Mouse (Mus musculus): ENCODE measurements around the gene Hoxc11. TPM values are rescaled to one million over a fixed set of nuclear protein-coding genes. Genes with fewer than 3 reads are reported as not detected.
A peak's percentile ranks its signal among the peaks of the same experiment; 100 is the strongest.

The Hoxc11 gene
- total RNA-seq (2021), result 1 to 10 TPM; 6.7 to 8.3 TPM
- long read RNA-seq, experiment 1, partial matches to known transcripts, result 0 of 1 reads
- long read RNA-seq, experiment 1, other reads (novel, unspliced or antisense), result 1 of 1 reads
- long read RNA-seq, experiment 2, partial matches to known transcripts, result 0 of 2 reads
- long read RNA-seq, experiment 2, other reads (novel, unspliced or antisense), result 2 of 2 reads

- peak; percentile 40 for DNase-seq (ENCODE audit: low spot score)
Observed at GRCm38 (mm10) chr15:102954192-102955006, at the start of gene Hoxc11. Hoxc11 (plus strand) TSS chr15:102954427.

GRCm38 (mm10) chr15:102904946-102905345, 49.3 kb upstream of the Hoxc11 start:
- no peak for DNase-seq (ENCODE audit: low spot score)

GRCm38 (mm10) chr15:102909536-102909935, 44.7 kb upstream of the Hoxc11 start:
- DNase-seq (ENCODE audit: low spot score), result no peak

GRCm38 (mm10) chr15:102910038-102910437, 44.2 kb upstream of the Hoxc11 start:
- DNase-seq (ENCODE audit: low spot score), result no peak

GRCm38 (mm10) chr15:102910496-102911095, 43.6 kb upstream of the Hoxc11 start:
- DNase-seq (ENCODE audit: low spot score), result no peak

GRCm38 (mm10) chr15:102913038-102913585, 41.1 kb upstream of the Hoxc11 start:
- DNase-seq (ENCODE audit: low spot score), result no peak

GRCm38 (mm10) chr15:102917972-102918572, 36.2 kb upstream of the Hoxc11 start:
- no peak for DNase-seq (ENCODE audit: low spot score)

GRCm38 (mm10) chr15:102918611-102919265, 35.5 kb upstream of the Hoxc11 start:
- no peak for DNase-seq (ENCODE audit: low spot score)

- no peak for DNase-seq (ENCODE audit: low spot score)
Observed at GRCm38 (mm10) chr15:102919336-102920180, 34.7 kb upstream of the Hoxc11 start.

GRCm38 (mm10) chr15:102920619-102921018, 33.6 kb upstream of the Hoxc11 start:
- peak; percentile 80 for DNase-seq (ENCODE audit: low spot score)

GRCm38 (mm10) chr15:102921053-102922011, 32.9 kb upstream of the Hoxc11 start, which contains the start of gene Hoxc13:
Hoxc13 (plus strand) TSS chr15:102921103.
- DNase-seq (ENCODE audit: low spot score), result no peak

- no peak for DNase-seq (ENCODE audit: low spot score)
Observed at GRCm38 (mm10) chr15:102922012-102922362, 32.2 kb upstream of the Hoxc11 start.

- DNase-seq (ENCODE audit: low spot score), result no peak
Observed at GRCm38 (mm10) chr15:102922636-102923500, 31.4 kb upstream of the Hoxc11 start.

- DNase-seq (ENCODE audit: low spot score), result no peak
Observed at GRCm38 (mm10) chr15:102927032-102927645, 27.1 kb upstream of the Hoxc11 start.

- DNase-seq (ENCODE audit: low spot score), result no peak
Observed at GRCm38 (mm10) chr15:102931706-102932358, 22.4 kb upstream of the Hoxc11 start.

- no peak for DNase-seq (ENCODE audit: low spot score)
Observed at GRCm38 (mm10) chr15:102934438-102934837, 19.8 kb upstream of the Hoxc11 start.

GRCm38 (mm10) chr15:102934897-102935296, 19.3 kb upstream of the Hoxc11 start:
- no peak for DNase-seq (ENCODE audit: low spot score)
